Mouse (Mus musculus): ENCODE data around the gene Cisd3. TPM values are rescaled to one million over a fixed set of nuclear protein-coding genes. Genes with fewer than 3 reads are reported as not detected.
"Not testable (repeated sequence)": the region's sequence is repeated elsewhere in the genome, so short reads cannot be mapped to it uniquely, and the experiment has no call there.

Cisd3 gene
- polyA plus RNA-seq, 1 experiment from 2014 or later: 19.0 TPM

GRCm38 (mm10) chr11:97656269-97656971, 29.2 kb upstream of the Cisd3 start:
- Histone ChIP-seq H3K4me2 (no peak overlapping the region), H3K9ac (ENCODE audit: low read length) (no peak overlapping the region), H3K36me3 (ENCODE audit: control insufficient read depth, insufficient read depth, low read length) (no peaks in the 10 kb centered on the region), H3K27ac (ENCODE audit: low read depth, low read length) (no peak overlapping the region), H3K9me3 (ENCODE audit: control insufficient read depth, low read length) (no peaks in the 10 kb centered on the region), H3K4me3 (ENCODE audit: low read depth, low read length) (no peak overlapping the region), H3K27me3 (ENCODE audit: control insufficient read depth, insufficient read depth, low read length) (peaks cover 7% of the 10 kb centered on the region), H3K4me1 (ENCODE audit: control insufficient read depth, insufficient read depth, low read length) (peaks cover 17% of the 10 kb centered on the region)
- WGBS: 75% methylated on average over 14 of the region's 14 CpGs
- no peak for ATAC-seq (ENCODE audit: low FRiP score)
- no peak for DNase-seq (ENCODE audit: low spot score, missing footprints)

- Histone ChIP-seq H3K9me3 (ENCODE audit: control insufficient read depth, low read length) (no peaks in the 10 kb centered on the region), H3K4me2 (no peak overlapping the region), H3K27me3 (ENCODE audit: control insufficient read depth, insufficient read depth, low read length) (peaks cover 12% of the 10 kb centered on the region), H3K36me3 (ENCODE audit: control insufficient read depth, insufficient read depth, low read length) (no peaks in the 10 kb centered on the region), H3K9ac (ENCODE audit: low read length) (no peak overlapping the region), H3K4me1 (ENCODE audit: control insufficient read depth, insufficient read depth, low read length) (peaks cover 27% of the 10 kb centered on the region), H3K4me3 (ENCODE audit: low read depth, low read length) (no peak overlapping the region), H3K27ac (ENCODE audit: low read depth, low read length) (no peak overlapping the region)
- DNase-seq (ENCODE audit: low spot score, missing footprints): no peak
- 59% methylated on average over 4 of the region's 6 CpGs for WGBS
- no peak for ATAC-seq (ENCODE audit: low FRiP score)
These were observed 28.3 kb upstream of the Cisd3 start for GRCm38 (mm10) chr11:97657184-97657945.

- H3K4me3 ChIP-seq (ENCODE audit: low read depth, low read length); H3K9ac ChIP-seq (ENCODE audit: low read length); H3K27ac ChIP-seq (ENCODE audit: low read depth, low read length); H3K36me3 ChIP-seq (ENCODE audit: control insufficient read depth, insufficient read depth, low read length); ATAC-seq (ENCODE audit: low FRiP score); H3K9me3 ChIP-seq (ENCODE audit: control insufficient read depth, low read length); H3K4me2 ChIP-seq; DNase-seq (ENCODE audit: low spot score, missing footprints): not testable (repeated sequence)
- Histone ChIP-seq H3K4me1 (ENCODE audit: control insufficient read depth, insufficient read depth, low read length) (peaks cover 27% of the 10 kb centered on the region), H3K27me3 (ENCODE audit: control insufficient read depth, insufficient read depth, low read length) (peaks cover 12% of the 10 kb centered on the region)
- WGBS: 91% methylated on average over 6 of the region's 6 CpGs
These were observed 27.7 kb upstream of the Cisd3 start for GRCm38 (mm10) chr11:97657967-97658366.

- DNase-seq (ENCODE audit: low spot score, missing footprints) (no peak), ATAC-seq (ENCODE audit: low FRiP score) (no peak)
- Histone ChIP-seq H3K9ac (ENCODE audit: low read length) (peak overlapping the region; percentile 81; the same call in 1 of the 2 replicates), H3K27me3 (ENCODE audit: control insufficient read depth, insufficient read depth, low read length) (peaks cover 12% of the 10 kb centered on the region), H3K4me1 (ENCODE audit: control insufficient read depth, insufficient read depth, low read length) (peaks cover 27% of the 10 kb centered on the region), H3K36me3 (ENCODE audit: control insufficient read depth, insufficient read depth, low read length) (no peaks in the 10 kb centered on the region), H3K27ac (ENCODE audit: low read depth, low read length) (no peak overlapping the region), H3K4me2 (no peak overlapping the region), H3K9me3 (ENCODE audit: control insufficient read depth, low read length) (no peaks in the 10 kb centered on the region), H3K4me3 (ENCODE audit: low read depth, low read length) (no peak overlapping the region)
- whole genome bisulfite sequencing: 70% methylated on average over 11 of the region's 11 CpGs
These were observed 26.8 kb upstream of the Cisd3 start for GRCm38 (mm10) chr11:97658751-97659266.

- Histone ChIP-seq H3K27me3 (ENCODE audit: control insufficient read depth, insufficient read depth, low read length) (peaks cover 12% of the 10 kb centered on the region), H3K36me3 (ENCODE audit: control insufficient read depth, insufficient read depth, low read length) (no peaks in the 10 kb centered on the region), H3K27ac (ENCODE audit: low read depth, low read length) (no peak overlapping the region), H3K4me3 (ENCODE audit: low read depth, low read length) (peak overlapping the region; percentile 63), H3K9ac (ENCODE audit: low read length) (peak overlapping the region; percentile 81), H3K9me3 (ENCODE audit: control insufficient read depth, low read length) (no peaks in the 10 kb centered on the region), H3K4me1 (ENCODE audit: control insufficient read depth, insufficient read depth, low read length) (peaks cover 31% of the 10 kb centered on the region), H3K4me2 (peak overlapping the region; percentile 50)
- 10% methylated on average over 13 of the region's 13 CpGs for WGBS
- ATAC-seq (ENCODE audit: low FRiP score): no peak
- DNase-seq (ENCODE audit: low spot score, missing footprints): no peak
These were observed 26.2 kb upstream of the Cisd3 start for GRCm38 (mm10) chr11:97659267-97659989.

GRCm38 (mm10) chr11:97659990-97660714, 25.5 kb upstream of the Cisd3 start:
- H3K4me2 ChIP-seq: peak overlapping the region; percentile 50
- under 1% methylated on average over 65 of the region's 78 CpGs for WGBS
- ATAC-seq (ENCODE audit: low FRiP score): peak; percentile 83
- peaks cover 12% of the 10 kb centered on the region for H3K27me3 ChIP-seq (ENCODE audit: control insufficient read depth, insufficient read depth, low read length)
- H3K9ac ChIP-seq (ENCODE audit: low read length): peak overlapping the region; percentile 81
- H3K27ac ChIP-seq (ENCODE audit: low read depth, low read length): no peak overlapping the region
- no peaks in the 10 kb centered on the region; the same call in 1 of the 2 replicates for H3K36me3 ChIP-seq (ENCODE audit: control insufficient read depth, insufficient read depth, low read length)
- H3K9me3 ChIP-seq (ENCODE audit: control insufficient read depth, low read length): no peaks in the 10 kb centered on the region
- DNase-seq (ENCODE audit: low spot score, missing footprints): peak; percentile 95
- H3K4me1 ChIP-seq (ENCODE audit: control insufficient read depth, insufficient read depth, low read length): peaks cover 38% of the 10 kb centered on the region
- peak overlapping the region; percentile 63 for H3K4me3 ChIP-seq (ENCODE audit: low read depth, low read length)

GRCm38 (mm10) chr11:97660734-97661647, 24.6 kb upstream of the Cisd3 start:
- Histone ChIP-seq H3K4me3 (ENCODE audit: low read depth, low read length) (peak overlapping the region; percentile 63), H3K9me3 (ENCODE audit: control insufficient read depth, low read length) (no peaks in the 10 kb centered on the region), H3K27me3 (ENCODE audit: control insufficient read depth, insufficient read depth, low read length) (peaks cover 12% of the 10 kb centered on the region), H3K9ac (ENCODE audit: low read length) (peak overlapping the region; percentile 54), H3K36me3 (ENCODE audit: control insufficient read depth, insufficient read depth, low read length) (peaks cover 5% of the 10 kb centered on the region; the same call in 1 of the 2 replicates), H3K4me1 (ENCODE audit: control insufficient read depth, insufficient read depth, low read length) (peaks cover 39% of the 10 kb centered on the region), H3K27ac (ENCODE audit: low read depth, low read length) (no peak overlapping the region; the same call in 1 of the 2 replicates), H3K4me2 (peak overlapping the region; percentile 70)
- ATAC-seq (ENCODE audit: low FRiP score) (no peak), DNase-seq (ENCODE audit: low spot score, missing footprints) (peak; percentile 93)
- WGBS: 2% methylated on average over 27 of the region's 27 CpGs

Data from midbrain, embryonic 11.5 days (tissue).